Mouse (Mus musculus): Measurements from ENCODE around the gene Cldn15.

The Cldn15 gene

DNA sequence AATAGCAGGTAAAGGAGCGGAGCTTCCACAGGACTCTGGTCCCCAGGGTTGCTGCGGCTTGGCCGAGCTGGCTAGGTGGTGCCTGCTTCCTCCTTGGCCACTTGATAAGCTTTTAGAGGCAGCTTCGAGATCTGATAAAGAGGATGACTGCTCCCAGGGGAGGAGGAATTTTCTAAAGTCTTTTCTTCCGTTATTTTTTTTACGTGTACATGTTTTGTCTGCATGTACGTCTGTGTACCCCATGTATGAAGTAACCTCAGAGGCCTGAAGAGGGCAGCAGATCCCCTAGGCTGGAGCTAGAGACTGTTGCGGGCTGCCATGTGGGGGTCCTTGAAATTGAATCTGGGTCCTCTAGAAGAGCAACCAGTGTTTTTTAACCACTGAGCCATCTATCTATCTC is 14.6 kb downstream of the Cldn15 start:
- DNase-seq (ENCODE audit: low read depth in 1 of 2, low spot score in 2 of 2) = no peak

DNA sequence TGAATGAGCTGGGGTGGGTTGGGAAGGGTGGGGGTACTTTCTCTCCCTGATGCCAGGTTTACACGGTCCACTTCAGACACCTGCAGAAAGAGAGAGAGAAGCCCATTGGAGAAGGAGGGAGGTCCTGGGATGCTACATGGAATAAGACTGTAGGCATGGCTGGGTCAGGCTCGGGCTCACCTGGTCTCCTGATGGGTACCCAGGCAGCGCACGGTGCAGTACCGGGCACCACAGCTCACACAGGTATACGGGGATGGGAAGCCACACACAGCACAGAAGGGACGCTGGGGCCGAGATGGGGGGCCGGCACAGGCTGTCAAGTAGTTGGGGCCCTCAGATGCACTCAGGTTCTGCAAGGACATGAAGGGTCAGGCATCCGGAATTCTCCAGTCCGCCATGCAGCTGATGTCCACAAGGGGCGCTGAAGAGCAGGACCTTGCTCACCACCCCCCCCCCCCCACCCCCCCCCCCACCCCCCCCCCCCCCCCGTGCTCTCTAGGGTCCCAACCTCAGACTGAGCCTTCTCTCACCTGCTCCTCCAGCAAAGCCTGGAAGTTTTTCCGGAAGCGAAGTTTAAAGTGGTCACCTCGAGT is 16.0 kb downstream of the Cldn15 start:
- DNase-seq (ENCODE audit: low read depth in 1 of 2, low spot score in 2 of 2) = no peak

DNA sequence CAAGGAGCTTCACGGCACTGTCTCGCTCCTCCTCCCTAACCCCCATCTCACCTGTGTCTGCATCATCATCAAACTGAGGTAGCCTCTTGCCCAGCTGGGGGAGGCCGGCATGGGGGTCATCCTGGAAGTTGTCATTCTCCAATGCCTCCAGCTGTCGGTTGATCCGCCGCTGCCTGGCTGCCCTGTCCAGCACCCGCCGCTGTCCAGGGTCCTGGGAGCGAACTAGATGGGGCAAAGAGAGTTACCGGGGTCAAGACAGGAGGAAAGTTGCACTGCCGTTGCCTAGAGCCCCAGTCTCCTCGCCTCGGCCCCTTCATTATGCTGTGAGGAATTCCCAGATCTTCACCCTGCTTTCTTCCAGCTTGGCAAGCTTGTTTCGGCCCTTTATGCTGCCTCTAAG is 18.4 kb downstream of the Cldn15 start:
- no peak for DNase-seq (ENCODE audit: low read depth in 1 of 2, low spot score in 2 of 2)

DNA sequence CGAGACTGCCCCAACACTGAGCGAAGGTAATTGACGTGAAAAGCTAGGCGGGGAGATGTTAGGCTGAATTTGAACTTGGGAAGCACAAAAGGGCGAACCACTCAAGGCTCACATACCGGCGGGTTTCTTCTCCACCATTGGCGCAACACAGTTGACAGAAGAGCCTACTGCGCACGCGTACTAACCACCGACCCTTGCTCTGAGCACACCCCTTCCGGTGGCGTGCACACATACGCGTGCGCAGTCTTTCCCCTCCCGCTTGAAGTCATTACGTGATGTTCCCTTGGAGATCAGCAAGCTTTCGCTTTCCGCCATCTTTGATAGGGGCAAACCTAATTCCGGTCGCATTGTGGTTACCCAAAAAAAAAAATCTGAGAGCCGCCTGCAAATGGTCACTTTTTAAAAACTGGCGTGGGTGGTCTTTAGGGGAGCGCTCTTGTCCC is 20.3 kb downstream of the Cldn15 start, which contains the start of gene Plod3:
Gene Plod3 (plus strand): TSS at position 325 of the 443 bp plus-strand sequence.
- peak; percentile 86 to 89 for DNase-seq (ENCODE audit: low read depth in 1 of 2, low spot score in 2 of 2)

DNA sequence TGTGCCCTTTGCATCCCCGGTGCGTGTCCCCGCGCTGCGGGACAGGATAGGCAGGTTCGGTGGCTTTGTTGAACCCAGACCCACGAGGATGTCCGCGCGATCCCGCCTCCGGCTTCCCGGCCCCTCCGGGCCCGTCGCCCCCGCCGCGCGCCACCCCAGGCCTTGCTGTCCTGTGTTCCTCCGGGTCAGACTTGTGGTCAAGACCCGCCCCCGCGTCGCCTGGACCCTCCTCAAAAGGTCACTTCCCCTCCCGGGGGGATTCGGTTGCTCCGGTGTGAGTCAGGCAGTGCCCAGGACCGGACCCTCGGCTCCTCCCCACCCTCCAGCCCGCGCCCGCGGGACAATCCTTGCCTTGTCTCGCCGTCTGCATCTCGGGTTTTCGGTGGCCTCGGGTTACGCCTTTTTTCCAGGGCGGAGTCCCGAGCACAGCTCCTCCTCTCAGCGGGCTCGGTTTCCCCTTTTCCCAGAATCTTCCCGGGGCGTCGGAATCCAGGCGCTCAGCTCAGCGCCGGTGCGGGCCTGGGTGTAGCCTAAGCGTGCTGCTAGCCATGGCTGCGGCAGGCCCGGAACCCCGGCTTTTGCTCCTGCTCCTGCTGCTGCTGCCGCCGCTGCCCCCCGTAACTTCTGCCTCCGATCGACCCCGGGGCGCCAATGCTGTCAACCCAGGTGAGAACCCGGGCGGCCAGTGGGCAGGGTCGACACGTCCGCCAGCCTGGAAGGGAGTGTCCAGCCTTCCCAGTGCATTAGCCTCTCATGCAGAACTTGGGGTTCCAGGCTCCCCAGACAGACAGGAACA is 20.9 kb downstream of the Cldn15 start:
- DNase-seq (ENCODE audit: low read depth in 1 of 2, low spot score in 2 of 2) = peak in 1 of 2 experiments; percentile 38

GRCm38 (mm10) chr5:136987934-136988271 is 21.5 kb downstream of the Cldn15 start, which contains the start of gene Znhit1:
TSS of gene Znhit1 (minus strand) at chr5:136988021.
- DNase-seq (ENCODE audit: low read depth in 1 of 2, low spot score in 2 of 2) = no peak

DNA sequence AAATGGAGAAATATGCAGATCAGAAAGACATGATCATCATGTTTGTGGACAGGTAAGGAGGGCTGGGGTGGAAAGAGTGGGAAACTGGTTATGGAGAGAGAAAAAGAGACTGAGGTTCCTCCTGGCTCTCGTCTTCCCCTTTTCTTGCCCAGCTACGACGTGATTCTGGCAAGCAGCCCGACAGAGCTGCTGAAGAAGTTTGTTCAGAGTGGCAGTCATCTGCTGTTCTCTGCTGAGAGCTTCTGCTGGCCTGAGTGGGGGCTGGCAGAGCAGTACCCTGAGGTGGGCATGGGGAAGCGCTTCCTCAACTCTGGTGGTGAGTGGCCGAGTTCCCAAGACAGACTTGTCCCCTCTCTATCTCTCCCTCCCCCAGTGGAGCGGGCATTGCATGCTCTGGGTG is 22.0 kb downstream of the Cldn15 start:
- peak in 1 of 2 experiments; percentile 42 for DNase-seq (ENCODE audit: low read depth in 1 of 2, low spot score in 2 of 2)

DNA sequence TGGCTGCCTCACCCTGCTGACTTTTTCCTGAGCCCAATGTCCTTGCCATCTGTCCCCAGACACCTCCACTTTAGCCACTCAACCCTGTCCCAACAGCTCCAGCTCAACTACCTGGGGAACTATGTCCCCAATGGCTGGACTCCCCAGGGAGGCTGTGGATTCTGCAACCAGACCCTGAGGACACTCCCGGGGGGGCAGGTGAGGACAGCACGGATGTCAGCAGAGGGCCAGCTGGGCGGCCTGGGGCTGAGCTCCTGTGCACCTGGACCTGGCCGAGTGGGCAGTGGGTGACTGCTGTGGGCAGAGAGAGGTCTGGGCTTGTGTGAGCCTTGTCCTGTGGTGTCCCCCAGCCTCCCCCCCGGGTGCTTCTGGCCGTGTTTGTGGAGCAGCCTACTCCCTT is 23.4 kb downstream of the Cldn15 start:
- DNase-seq (ENCODE audit: low read depth in 1 of 2, low spot score in 2 of 2) = no peak

GRCm38 (mm10) chr5:136999449-136999848 is 33.0 kb downstream of the Cldn15 start:
- no peak for DNase-seq (ENCODE audit: low read depth in 1 of 2, low spot score in 2 of 2)

DNA sequence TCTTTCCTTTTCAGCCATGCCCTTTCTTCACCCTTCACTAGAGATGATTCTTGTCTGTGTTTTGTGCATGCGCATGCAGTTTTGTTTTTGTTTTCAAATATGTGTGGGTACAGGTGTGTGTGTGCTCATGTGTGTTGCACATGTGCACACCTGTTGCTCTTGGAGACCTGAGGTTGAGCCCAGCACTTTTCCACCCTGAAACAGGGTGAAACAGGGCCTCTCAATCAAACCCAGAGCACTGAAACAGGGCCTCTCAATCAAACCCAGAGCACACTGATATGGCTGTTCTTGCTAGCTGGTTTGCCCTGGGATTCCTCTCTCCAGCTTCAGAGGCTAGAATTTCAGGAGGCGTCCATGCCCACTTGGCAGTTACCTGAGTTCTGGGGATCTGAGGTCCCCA is 34.2 kb downstream of the Cldn15 start:
- no peak for DNase-seq (ENCODE audit: low read depth in 1 of 2, low spot score in 2 of 2)

- no peak for DNase-seq (ENCODE audit: low read depth in 1 of 2, low spot score in 2 of 2)
Measured at GRCm38 (mm10) chr5:137007276-137007675, 40.9 kb downstream of the Cldn15 start.

GRCm38 (mm10) chr5:137009988-137010387 is 43.6 kb downstream of the Cldn15 start:
- no peak for DNase-seq (ENCODE audit: low read depth in 1 of 2, low spot score in 2 of 2)

DNA sequence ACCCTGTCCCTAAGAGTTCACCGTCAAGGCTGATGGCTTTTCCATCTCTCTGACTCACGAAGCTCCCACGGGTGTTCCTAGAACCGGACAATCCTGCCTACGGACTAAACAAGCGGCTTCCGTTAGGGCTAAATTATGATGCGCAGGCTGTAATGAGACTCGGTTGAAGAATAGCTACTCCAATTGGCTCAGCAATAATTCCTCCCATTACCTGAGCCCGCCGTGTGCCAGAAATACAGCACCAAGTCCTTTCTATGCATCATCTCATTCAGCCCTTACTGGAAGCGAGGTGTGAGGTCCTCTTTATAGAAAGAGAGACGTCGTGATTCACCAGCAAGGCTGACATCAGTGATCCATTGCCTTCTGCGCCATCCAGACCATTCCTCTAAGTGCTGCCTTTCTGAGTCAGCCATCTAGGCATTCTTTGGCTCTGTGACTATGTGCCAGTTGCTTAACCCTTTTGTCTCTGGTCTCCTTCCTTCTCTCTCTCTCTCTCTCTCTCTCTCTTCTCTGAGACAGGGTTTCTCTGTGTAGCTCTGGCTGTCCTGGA is 46.1 kb downstream of the Cldn15 start:
- no peak for DNase-seq (ENCODE audit: low read depth in 1 of 2, low spot score in 2 of 2)

DNA sequence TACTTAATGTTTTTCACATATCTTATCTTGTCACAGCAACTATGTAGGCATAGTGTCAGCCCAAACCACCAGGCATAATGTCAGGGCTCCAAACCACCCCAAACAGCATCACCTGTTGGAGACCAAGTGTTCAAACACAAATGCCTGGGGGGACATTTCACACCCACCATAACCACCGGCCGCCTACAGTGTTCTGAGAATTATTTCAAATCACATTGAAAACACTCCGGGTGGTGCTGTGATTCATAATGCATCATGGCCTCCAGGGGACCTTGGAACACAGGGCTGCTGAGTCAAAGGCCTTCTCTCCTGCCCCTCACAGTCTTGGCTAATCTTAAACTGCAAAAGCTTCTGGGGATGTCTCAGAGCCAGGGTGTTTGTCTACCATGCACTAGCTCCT is 49.5 kb downstream of the Cldn15 start:
- DNase-seq (ENCODE audit: low read depth in 1 of 2, low spot score in 2 of 2) = no peak

DNA sequence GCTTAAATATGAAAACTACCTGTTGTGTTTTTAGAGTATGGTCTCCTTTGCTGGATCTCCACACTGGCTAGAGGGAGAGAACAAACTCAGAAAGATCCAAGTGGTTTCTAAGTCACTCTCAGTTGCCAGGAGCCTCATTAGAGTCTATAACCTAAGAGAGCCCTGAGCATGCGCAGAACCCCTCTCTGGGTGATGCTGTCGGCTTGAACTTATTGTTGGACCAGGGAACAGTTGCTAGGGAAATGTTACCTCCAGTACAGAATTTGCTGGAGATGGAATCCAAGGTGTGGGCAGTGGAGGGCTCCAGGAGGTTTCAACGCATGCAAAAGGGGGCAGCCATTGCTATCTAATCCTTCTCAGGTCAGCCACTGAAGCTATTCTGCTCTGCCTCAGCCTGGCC is 57.9 kb downstream of the Cldn15 start:
- no peak for DNase-seq (ENCODE audit: low read depth in 1 of 2, low spot score in 2 of 2)

GRCm38 (mm10) chr5:137025132-137025531 is 58.7 kb downstream of the Cldn15 start:
- DNase-seq (ENCODE audit: low read depth in 1 of 2, low spot score in 2 of 2) = peak in 1 of 2 experiments; percentile 64

Data from monocyte, adult 2 months (primary cell).